Mouse (Mus musculus) forebrain, embryonic 14.5 days (tissue): Measurements from ENCODE around the gene Aff1. TPM values are rescaled to one million over a fixed set of nuclear protein-coding genes. Genes with fewer than 3 reads are reported as not detected.
A peak's percentile ranks its signal among the peaks of the same experiment; 100 is the strongest.

Experiments
- ATAC-seq: fragments of 200-750 bp; cut with Nextera tagmentation; 2 replicates; pipeline ENCODE4 v1.8.0; 2017; ENCODE audit warnings: mild to moderate bottlenecking, moderate library complexity
- DNase-seq: peaks from one replicate; pipeline ENCODE4 v3.0.0-alpha.2; 2015; ENCODE audit warnings: low spot score
- H3K27ac ChIP-seq: fragments of 300-500 bp; sonication (generic); 2 replicates; pipeline ENCODE4 v1.5.1; 2014; ENCODE audit warnings: low read depth, mild to moderate bottlenecking, control low read depth, low read length, moderate library complexity
- H3K27me3 ChIP-seq: fragments of 300-500 bp; sonication (generic); replicated peaks from 2 replicates; pipeline ENCODE4 v1.6.1; 2014; ENCODE audit warnings: low read length, control low read depth, mixed read lengths; ENCODE audit not compliant: control insufficient read depth, insufficient read depth
- H3K36me3 ChIP-seq: fragments of 300-500 bp; sonication (generic); 2 replicates; pipeline ENCODE4 v1.6.1; 2014; ENCODE audit warnings: low read length, control low read depth; ENCODE audit not compliant: control insufficient read depth, insufficient read depth
- H3K4me1 ChIP-seq: fragments of 300-500 bp; sonication (generic); 2 replicates; pipeline ENCODE4 v1.6.1; 2014; ENCODE audit warnings: antibody characterized with exemption, low read length, control low read depth; ENCODE audit not compliant: control insufficient read depth, insufficient read depth
- H3K4me2 ChIP-seq: fragments of 300-500 bp; sonication (generic); 2 replicates; pipeline ENCODE4 v1.6.1; 2014; ENCODE audit warnings: mild to moderate bottlenecking, control low read depth, low read length
- H3K4me3 ChIP-seq: fragments of 300-500 bp; sonication (generic); 2 replicates; pipeline ENCODE4 v1.5.1; 2014; ENCODE audit warnings: low read depth, low read length, control low read depth
- H3K9ac ChIP-seq: fragments of 300-500 bp; sonication (generic); 2 replicates; pipeline ENCODE4 v1.6.1; 2014; ENCODE audit warnings: mild to moderate bottlenecking, low read length, control low read depth, moderate library complexity
- H3K9me3 ChIP-seq: fragments of 300-500 bp; sonication (generic); replicated peaks from 2 replicates; pipeline ENCODE4 v1.6.1; 2016; ENCODE audit warnings: low read length, control low read depth, mixed read lengths; ENCODE audit not compliant: control insufficient read depth
- WGBS: fragments of 180-500 bp; shearing (Covaris S2); extraction: QIAGEN DNeasy Blood & Tissue Kit; methylation state at CpG from one replicate; pipeline ENCODE4 v1.1.7; 2014; 5-methylcytosine and 5-hydroxymethylcytosine counted together
- polyA plus RNA-seq: library from polyadenylated mRNA; unstranded; fragments of >200 nt; fragmentation: Nextera tagmentation; extraction: Ambion mirVana; gene quantifications from 2 replicates; pipeline ENCODE4 v1.2.1, GENCODE M21; 2014

The Aff1 gene
- polyA plus RNA-seq, 1 experiment from 2014 or later: 1.5 TPM

DNA sequence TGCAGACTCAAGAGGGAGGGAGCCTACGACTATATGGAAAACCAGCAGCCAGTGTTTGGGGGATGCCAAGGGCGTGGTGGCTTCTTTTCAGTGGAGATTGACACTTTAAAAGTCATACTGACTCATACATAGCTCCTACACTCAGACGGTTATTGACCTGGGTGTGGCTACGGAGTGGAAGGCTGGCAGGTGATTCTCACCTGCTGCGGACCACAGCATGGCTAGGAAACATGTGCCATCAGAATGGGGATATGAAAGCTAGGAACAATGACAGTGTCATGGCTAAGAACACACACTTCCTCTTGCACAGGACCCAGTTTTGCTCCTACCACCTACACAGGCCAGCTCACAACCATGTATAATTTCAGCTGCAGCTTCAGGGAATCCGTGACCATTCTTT is 52.4 kb downstream of the Aff1 start:
- Histone ChIP-seq H3K4me3 (no peak overlapping the region), H3K27me3 (no peaks in the 10 kb centered on the region), H3K27ac (no peak overlapping the region), H3K9me3 (no peaks in the 10 kb centered on the region), H3K4me1 (no peaks in the 10 kb centered on the region), H3K4me2 (no peak overlapping the region), H3K36me3 (no peaks in the 10 kb centered on the region), H3K9ac (no peak overlapping the region)
- WGBS: 77% methylated on average over 6 of the region's 6 CpGs
- ATAC-seq (no peak), DNase-seq (no peak)

DNA sequence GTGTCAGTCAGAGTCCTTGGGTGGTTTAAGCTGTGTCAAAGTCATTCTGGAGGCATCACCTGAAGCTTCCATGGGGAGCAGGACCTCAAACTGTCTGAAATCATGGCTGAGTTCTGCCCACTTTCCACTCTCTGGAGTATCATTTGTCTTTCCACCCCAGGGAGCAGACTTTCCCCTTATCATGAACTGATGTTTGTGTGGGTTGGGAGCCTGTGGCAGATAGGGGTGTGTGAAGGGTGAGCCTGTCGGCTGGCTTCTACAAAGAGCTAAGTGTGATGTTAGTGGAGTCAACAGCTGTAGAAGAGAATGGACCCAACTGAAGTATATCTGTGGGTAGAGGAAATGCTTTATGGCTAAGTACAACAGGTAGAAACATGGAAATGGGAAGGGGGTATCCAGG is 53.5 kb downstream of the Aff1 start:
- DNase-seq: no peak
- H3K4me3 ChIP-seq: no peak overlapping the region
- ATAC-seq: no peak
- H3K4me2 ChIP-seq: no peak overlapping the region
- H3K27me3 ChIP-seq: no peaks in the 10 kb centered on the region
- H3K9me3 ChIP-seq: no peaks in the 10 kb centered on the region
- WGBS: 96% methylated on average over 1 of the region's 1 CpGs
- no peak overlapping the region for H3K27ac ChIP-seq
- H3K4me1 ChIP-seq: 0 out of 2 replicates have a peak, but pooled peaks cover 2% of the 10 kb centered on the region
- no peak overlapping the region for H3K9ac ChIP-seq
- no peaks in the 10 kb centered on the region for H3K36me3 ChIP-seq

DNA sequence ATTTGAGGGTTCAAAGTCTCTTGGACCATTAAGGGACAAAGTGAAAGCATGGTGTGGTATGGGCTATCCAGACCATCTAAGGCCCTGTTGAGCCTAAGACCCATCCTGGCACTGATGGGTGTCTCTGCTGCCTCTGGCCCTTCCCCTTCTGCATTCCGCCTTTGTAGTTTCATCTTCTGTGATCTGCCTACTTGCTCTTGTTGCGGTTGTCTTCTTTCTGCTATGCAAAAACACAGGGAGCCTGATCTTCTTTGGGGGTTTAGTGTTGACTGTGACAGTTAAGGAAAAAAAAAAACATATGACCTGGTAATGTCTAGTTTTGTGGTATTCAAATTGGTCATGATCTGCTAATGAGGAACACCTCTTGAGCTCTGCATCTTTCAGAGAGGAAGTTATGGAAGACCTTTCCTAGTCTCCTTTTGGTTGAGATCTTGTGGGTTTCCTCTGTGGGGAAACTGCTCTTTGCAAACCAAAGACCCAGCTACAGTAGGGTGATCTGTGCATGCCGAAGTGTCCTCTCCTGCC is 54.4 kb downstream of the Aff1 start:
- no peak overlapping the region for H3K4me3 ChIP-seq
- 90% methylated on average over 3 of the region's 3 CpGs for WGBS
- no peaks in the 10 kb centered on the region for H3K9me3 ChIP-seq
- ATAC-seq: no peak
- H3K4me1 ChIP-seq: 0 out of 2 replicates have a peak, but pooled peaks cover 2% of the 10 kb centered on the region
- H3K4me2 ChIP-seq: no peak overlapping the region
- H3K36me3 ChIP-seq: no peaks in the 10 kb centered on the region
- no peak for DNase-seq
- no peak overlapping the region for H3K9ac ChIP-seq
- H3K27me3 ChIP-seq: no peaks in the 10 kb centered on the region
- H3K27ac ChIP-seq: no peak overlapping the region

DNA sequence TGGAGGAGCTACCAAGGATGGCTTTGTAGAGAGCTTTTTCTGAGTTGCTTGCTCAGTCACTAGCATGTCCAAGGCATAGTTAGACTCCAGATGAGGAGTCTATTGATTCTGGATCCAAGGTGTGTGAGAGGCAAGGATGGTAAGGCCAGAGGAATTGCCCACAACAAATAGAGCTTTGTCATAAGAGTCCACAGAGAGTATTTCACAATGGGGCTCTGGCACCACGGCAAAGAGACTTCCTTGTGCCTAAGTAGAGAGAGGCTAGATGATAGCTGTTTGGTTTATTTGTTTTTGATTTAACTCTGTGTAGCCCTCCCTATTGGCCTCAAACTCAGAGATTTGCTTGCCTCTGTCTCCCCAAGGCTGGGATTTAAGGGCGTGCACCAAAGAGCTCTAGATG is 54.9 kb downstream of the Aff1 start:
- no peak for DNase-seq
- H3K4me2 ChIP-seq: no peak overlapping the region
- no peak overlapping the region for H3K9ac ChIP-seq
- 0 out of 2 replicates have a peak, but pooled peaks cover 2% of the 10 kb centered on the region for H3K4me1 ChIP-seq
- no peak overlapping the region for H3K4me3 ChIP-seq
- no peaks in the 10 kb centered on the region for H3K9me3 ChIP-seq
- no peaks in the 10 kb centered on the region for H3K36me3 ChIP-seq
- no peak for ATAC-seq
- H3K27ac ChIP-seq: no peak overlapping the region
- no peaks in the 10 kb centered on the region for H3K27me3 ChIP-seq
- 92% methylated on average over 2 of the region's 2 CpGs for WGBS

DNA sequence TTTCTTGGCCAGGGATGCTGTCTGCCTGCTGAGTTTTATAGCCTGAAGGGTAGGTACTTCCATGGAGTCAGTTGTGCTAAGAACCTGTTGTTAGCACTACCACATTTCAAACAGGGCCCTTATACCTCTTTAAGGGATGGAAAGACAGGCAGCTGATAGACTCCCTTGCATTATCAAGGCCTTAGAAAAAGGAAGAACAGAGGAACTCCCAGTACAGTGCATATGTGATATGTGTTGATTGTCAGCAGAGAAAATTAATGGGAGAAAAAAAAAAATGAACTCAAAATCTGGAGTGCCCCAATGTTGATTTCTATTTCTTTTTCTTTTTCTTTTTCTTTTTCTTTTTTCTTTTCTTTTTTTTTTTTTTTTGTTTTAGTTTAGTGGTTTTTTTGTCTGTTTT is 56.2 kb downstream of the Aff1 start:
- no peaks in the 10 kb centered on the region for H3K9me3 ChIP-seq
- no peak overlapping the region for H3K27ac ChIP-seq
- no peaks in the 10 kb centered on the region for H3K36me3 ChIP-seq
- no peak for ATAC-seq
- DNase-seq: no peak
- H3K4me1 ChIP-seq: peaks cover 2% of the 10 kb centered on the region; the same call in 1 of the 2 replicates
- no peak overlapping the region for H3K4me3 ChIP-seq
- H3K4me2 ChIP-seq: no peak overlapping the region
- no peaks in the 10 kb centered on the region for H3K27me3 ChIP-seq
- no peak overlapping the region for H3K9ac ChIP-seq

DNA sequence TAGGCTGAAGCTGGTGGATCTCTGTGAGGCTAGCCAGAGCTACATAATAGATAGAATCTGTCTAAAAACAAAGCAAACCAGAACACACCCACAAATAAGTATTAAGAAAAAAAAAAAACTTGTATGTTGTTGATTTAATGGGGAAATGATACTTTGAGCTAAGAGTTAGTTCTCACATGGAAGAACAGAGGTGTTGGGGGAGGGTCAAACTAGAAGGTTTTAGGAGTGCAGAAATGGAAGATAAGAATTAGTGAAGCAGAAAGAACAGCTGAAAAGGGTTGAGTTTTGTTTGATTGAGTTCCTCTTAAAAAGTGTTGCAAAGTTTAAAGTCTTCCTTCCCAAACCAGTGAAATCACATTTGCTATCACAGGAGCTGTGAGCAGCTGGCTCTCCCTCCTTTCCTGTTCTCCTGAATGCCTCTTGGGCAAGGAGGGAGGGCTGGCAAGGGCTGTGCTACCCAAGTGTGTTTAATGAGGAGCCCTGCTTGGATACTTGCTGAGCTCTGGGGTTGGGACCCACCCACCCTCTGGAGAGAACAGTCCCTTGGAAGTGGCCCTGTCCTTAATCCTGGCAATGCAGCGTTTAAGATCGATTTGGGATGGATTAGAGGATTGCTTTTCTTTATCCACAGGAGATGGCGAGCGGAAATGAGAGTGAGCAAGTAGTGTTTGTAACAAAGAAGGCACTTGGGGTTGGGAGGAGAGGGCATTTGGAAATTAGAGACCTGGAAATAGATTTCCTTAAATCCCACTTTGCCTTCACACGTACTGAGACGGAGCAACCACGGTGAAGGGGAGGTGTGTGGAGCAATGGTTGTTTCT is 57.5 kb downstream of the Aff1 start:
- ATAC-seq (no peak), DNase-seq (no peak)
- 22% methylated on average over 7 of the region's 7 CpGs for WGBS
- Histone ChIP-seq H3K36me3 (no peaks in the 10 kb centered on the region), H3K4me1 (peaks cover 2% of the 10 kb centered on the region; the same call in 1 of the 2 replicates), H3K27me3 (no peaks in the 10 kb centered on the region), H3K9ac (no peak overlapping the region), H3K4me3 (no peak overlapping the region), H3K27ac (no peak overlapping the region), H3K4me2 (no peak overlapping the region), H3K9me3 (no peaks in the 10 kb centered on the region)

DNA sequence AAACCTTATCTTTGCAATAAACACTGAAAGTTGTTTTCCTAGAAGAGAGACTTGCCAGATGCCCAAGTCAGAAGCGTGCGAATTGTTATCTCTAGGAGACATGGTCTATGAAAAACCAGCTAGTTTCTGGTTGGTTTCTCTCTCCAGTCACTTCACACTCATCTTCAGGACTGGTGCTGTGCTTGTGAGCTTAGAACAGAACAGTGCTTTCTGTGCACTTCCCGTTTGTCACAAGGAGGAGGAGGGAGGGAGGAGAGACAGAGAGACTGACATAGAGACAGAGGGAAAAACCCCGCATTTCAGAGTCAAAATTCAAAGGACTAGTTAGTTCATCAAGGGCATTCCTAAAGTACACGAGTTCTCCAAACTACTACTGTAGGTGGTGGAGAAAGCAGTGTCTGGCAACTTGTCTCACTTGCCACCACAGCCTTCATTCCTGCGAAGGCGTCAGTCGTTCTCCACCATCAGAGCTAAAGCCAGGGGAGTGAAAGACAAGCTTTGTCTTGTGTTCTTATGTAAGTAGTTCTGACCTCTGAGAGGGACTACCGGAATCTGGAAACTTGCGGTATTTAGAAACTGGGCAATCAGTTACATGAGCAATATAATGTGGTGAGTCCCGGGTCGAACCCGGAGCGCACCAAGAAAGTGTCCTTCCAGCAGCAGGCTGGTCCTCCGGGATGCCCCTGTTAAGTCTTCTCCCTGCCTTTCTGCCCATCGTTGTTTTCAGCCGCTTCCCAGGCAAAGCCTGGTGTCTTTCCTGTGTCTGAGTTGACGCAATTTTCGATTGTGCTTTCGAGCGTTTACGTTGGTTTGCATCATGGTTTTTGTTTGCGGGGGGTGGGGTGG is 60.7 kb downstream of the Aff1 start:
- no peak for DNase-seq
- Histone ChIP-seq H3K9me3 (no peaks in the 10 kb centered on the region), H3K4me1 (peaks cover 2% of the 10 kb centered on the region; the same call in 1 of the 2 replicates), H3K4me2 (peak overlapping the region; percentile 69), H3K27me3 (no peaks in the 10 kb centered on the region), H3K4me3 (peak overlapping the region; percentile 72), H3K27ac (peak overlapping the region; percentile 77; the same call in 1 of the 2 replicates), H3K36me3 (no peaks in the 10 kb centered on the region), H3K9ac (peak overlapping the region; percentile 78)
- ATAC-seq: peak; percentile 1; the same call in 1 of the 2 replicates
- 4% methylated on average over 23 of the region's 23 CpGs for WGBS

DNA sequence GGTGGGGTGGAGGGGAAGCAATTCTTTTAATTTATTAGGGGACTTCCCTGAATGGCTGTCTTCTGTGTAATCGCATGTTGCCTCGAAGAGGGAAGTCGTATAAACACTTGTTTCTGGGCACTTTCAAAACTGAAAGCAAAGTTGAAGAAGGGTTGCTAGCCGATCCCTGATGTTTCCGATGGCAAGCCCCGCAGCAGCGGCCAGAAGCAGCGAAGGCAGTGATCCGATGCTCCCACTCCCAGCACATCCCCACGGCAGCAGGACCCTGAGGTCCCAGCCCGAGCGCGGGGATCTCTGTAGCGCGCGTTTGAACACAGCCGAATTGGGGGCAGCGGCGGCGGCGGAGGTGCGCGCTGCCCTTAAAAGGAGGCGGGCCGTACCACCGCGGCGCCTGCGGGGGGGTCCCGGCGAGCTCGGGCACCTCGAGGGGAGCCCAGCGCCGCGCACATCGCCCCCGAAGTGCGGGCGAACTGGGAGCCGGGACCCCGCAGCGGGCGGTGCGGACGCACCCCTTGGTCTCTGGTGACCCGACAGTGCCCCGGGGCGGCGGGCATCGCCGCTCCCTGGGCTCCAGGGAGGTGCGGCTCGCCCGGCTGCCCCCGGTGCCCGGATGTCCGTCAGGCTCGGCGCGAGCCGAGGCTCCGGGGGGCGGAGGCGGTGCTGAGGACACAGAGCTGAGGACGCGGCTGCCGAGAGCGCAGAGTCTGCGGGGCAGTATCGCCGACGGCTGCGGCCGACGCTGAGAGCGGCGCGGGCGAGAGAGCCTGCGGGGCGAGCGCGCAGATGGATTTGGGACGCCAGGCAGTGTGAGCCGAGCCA is 61.5 kb downstream of the Aff1 start:
- H3K4me1 ChIP-seq: peaks cover 2% of the 10 kb centered on the region; the same call in 1 of the 2 replicates
- H3K9me3 ChIP-seq: no peaks in the 10 kb centered on the region
- peak; percentile 87 for DNase-seq
- no peaks in the 10 kb centered on the region for H3K27me3 ChIP-seq
- peak overlapping the region; percentile 77 for H3K27ac ChIP-seq
- H3K9ac ChIP-seq: peak overlapping the region; percentile 78
- H3K4me2 ChIP-seq: peak overlapping the region; percentile 69
- WGBS: under 1% methylated on average over 78 of the region's 86 CpGs
- peak overlapping the region; percentile 72 for H3K4me3 ChIP-seq
- peak; percentile 97 for ATAC-seq
- H3K36me3 ChIP-seq: no peaks in the 10 kb centered on the region
